Mouse (Mus musculus) heart, adult 11 months (tissue): Measurements from ENCODE around the gene Rplp0.

Experiments
- DNase-seq: peaks from one replicate; pipeline ENCODE4 v3.0.0; 2022

Rplp0 gene

DNA sequence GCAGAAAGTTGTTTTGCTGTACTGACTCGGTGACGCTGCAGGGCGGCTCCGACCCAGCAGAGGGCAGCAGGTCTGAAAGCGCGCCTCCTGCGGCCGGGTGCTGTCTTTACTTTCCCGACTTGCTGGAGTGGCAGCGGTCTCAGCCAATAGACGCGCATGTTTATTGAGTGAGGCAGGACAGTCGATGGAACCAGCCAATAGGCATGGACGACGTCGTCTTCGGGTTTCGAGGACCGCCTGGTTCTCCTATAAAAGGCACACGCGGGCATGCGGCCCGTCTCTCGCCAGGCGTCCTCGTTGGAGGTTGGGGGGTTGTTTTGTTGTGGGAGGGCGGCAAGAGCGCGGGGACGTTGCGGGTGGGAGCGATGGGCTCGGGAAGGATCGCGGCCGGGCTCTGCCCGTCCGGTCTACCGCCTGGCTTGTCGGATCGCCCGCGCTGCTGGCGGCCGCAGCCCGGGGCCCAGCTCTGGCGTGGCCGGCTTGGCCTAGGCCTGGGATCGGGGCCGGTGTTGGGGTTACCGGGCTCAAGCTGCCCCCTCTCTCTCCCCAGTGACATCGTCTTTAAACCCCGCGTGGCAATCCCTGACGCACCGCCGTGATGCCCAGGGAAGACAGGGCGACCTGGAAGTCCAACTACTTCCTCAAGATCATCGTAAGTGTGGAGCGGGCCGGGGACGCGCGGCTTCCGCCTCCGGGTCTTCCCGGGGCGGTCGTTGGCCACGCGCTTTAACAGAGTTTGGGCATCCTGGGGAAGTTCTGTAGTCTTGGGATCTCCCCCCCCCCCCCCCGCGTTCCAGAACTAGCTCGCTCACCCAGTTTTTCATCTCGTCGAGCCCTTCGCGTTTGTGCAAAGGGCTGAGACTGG is at the start of gene Rplp0:
Rplp0 (plus strand) TSS at position 231 of the 865 bp plus-strand sequence.
- peak; percentile 100 for DNase-seq

DNA sequence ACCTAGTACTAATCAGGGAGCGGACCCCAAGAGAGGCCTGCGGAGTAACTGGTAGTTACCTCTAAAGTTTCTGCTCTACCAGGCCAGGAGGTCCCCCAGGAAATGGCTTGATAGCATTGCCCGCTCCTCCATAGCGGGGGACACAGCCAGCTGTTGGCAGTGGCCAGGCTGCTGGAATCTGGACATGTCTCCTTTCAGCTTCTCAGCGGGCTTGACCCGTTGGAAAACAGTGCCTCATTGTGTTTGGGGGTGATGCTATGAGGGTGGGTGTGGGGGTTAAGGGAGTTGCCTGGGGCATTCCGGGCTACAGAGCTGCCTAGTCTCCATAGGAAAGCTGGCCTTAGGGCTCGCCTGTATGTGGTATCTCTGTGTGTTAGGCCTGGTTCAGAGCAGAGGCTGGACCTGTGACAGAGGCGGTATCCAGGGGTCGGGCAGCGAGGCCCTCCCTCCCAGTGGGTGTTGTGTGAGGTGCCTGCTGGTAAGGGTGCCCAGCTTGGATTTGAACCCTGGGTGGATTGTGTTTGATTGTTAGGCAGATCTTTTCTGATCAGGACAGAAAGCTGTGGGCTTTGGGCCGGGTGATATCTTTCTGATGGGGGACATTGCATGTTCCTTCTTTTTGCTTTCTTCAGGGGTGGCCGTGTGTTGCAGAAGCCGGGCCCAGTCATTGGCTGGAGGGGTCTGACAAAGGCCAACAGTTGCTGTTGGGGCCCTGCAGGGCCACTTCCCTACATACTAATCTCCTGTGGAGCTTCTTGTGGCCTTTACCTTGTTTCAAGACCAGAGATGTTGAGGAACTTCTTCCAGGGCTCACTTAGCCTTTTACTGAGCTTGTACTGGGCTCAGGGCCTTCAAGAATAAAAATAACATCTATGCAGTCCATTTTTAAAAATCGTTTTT is 49.2 kb upstream of the Rplp0 start:
- DNase-seq = peak; percentile 95

DNA sequence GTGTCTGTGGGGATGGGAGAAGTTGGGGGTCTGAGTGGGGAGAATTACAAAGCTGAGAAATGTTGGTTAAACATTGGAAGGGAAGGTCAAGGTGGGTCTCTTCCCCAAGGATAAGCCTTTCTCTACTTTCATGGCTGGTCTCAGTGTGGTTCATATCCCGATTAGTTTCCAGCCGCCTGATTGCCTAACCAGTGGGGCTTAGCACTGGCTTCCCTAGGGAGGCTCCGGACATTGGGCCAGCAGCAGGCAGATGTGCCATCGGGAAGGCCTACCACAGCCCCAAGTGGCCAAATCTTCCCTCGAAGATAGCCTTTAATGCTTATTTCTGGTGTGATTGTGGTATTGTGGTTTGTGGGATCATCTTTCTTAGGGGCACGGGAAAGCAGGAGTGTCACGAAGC is 46.9 kb upstream of the Rplp0 start:
- DNase-seq = peak; percentile 94

DNA sequence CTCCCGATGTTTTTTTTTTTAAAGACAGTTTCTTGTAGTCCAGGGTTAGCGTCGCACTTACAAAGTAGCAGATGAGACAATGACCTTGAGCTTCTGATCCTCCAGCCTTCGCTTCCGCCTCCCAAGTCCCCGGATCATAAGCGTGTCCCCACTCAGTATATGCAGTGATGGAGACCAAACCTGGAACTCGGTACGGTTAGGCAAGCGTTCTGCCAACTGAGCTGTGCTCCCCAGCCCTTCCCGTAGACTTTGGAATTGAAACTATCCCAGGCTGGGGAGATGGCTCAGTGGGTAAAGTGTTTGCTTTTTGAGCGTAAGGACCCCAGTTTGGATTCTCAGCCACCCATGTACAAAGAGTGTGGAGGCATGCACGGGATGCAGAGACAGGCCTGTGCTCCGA is 46.0 kb upstream of the Rplp0 start:
- DNase-seq = no peak

DNA sequence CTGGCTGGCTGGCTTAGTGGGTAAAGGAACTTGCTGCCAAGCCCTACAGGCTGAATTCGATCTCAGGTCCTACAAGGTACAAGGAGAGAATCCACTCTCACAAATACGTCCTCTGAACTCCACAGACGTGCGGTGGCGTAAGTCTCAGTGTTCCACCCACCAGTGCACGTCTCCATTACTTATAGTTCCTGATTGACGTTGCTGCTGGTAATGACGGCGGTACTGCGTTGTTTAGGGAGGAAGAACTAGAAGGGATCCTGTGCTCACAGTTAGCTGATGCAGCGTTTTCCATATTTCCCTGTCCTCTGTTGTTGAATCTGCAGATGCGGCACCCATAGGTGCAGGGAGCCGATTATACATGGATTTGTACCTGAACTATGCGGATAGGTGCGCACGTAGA is 45.5 kb upstream of the Rplp0 start:
- peak; percentile 96 for DNase-seq

DNA sequence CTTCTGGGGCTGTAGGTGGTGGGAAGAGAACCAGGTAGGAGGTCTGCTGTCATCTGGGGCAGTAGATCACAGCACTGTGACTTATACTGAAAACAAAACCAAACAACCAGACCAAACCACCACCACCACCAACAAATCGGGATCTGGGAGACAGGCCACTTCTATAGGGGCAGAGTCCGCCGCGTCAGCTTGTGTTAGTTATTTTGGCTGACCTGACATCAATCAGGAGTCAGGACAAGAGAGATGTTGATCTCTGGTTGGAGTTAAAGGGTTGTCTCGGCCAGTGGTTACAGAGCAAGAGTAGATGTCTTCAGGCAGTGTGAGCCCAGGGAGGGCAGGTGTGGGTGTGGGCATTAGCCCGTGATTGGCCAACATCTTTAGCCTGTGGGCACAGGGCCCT is 44.9 kb upstream of the Rplp0 start:
- DNase-seq = no peak

DNA sequence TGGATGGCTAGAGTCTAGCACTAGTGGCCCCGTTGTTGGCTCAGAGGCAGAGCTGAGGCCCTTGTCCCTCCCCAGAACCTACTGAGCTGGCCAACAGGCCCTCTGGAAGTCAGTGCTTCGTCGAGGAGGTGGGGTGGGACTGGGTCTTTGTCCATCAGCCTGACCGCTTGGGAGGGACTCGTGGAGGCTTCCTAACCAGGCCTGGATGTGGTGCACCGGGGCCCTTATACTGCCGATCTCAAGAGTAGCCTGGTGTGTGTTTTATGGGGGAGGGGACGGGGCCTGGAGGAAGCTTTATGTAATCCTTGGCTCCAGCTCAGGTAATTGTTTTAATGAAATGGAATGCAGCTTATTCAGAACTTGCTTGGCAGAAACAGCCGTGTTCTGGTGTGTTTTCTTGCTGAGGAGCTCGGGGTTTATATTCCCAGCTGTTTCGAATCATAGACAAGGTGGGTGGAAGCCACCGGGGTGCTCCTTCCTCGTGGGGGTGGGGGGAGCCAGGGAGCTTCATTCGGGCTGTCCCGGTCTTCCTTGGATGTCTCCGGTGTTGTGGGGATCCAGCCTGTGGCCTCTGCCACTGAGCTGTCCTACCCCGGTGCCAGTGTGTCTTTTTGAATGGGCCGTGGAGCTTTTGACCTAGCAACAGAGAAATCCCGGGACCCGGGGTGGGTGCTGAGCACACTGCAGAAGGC is 44.2 kb upstream of the Rplp0 start:
- DNase-seq = peak; percentile 99

DNA sequence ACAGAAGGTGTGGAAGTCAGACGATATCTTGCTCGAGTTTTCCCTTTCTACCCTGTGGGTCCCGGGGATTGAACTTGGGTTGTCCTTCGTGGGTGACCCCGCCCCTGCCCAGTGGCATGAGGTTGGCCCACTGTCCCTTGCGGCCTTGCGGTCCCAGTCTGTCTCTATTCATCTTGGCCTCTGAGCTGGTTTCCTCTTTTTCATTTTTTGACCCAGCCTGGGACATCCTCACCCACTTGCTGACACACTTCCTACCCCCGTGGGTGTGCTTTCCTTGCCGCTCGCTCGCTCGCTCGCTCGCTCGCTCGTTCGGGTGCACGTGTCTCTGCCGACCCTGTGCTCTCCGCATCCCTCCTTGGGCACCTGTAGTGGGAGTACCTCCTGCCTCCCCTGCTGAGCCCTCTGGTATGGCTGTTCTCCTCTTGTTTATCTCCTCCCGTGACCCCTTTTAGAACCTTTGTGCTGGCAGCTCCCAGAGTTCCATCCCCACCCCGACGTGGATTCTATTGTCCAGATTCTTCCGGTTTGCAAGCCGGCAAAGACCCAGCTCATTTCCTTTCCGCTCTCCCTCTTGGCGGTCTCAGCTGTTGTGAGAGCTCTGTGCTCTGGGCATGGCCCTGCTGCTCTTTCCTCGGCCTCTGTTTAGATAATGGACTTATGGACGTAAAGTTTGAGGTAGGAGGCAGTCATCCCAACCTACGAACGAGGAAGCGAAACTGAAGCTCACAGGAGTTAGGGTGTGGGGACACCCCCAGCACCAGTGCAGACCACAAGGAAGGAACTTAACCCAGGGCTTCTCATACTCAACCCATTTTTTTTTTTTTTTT is 43.0 kb upstream of the Rplp0 start:
- peak; percentile 99 for DNase-seq

DNA sequence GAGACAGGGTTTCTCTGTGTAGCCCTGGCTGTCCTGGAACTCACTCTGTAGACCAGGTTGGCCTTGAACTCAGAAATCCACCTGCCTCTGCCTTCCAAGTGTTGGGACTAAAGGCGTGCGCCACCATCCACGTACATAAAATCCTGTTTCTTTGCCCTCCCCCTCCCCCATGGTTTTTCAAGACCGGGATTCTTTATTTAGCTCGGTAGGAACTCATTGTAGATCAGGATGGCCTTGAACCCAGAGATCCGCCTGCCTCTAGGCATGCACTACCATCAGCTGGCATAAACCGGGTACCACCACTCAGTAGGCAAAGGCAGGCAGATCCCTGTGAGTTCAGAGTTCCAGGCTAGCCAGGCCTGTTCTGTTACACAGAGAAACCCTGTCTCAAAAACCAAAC is 42.4 kb upstream of the Rplp0 start:
- peak; percentile 94 for DNase-seq

DNA sequence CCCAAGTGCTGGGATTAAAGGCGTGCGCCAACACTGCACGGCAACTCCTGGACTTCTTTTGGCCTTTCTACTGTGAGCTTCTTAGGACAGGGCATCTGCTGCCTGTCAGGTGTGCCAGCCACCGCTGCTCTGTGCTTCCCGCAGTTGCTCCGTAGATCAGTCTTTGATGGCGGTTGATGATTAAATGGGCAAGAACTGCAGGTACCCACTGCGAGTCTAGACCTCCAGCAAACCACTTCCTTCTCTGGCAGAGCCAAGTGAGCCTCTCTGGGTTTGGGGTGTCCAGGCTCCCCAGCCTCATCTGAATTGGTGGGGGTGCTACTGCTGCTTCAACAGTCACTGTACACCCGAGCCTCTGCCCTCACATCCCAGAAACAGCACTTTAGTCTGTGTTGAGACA is 41.8 kb upstream of the Rplp0 start:
- peak; percentile 95 for DNase-seq

DNA sequence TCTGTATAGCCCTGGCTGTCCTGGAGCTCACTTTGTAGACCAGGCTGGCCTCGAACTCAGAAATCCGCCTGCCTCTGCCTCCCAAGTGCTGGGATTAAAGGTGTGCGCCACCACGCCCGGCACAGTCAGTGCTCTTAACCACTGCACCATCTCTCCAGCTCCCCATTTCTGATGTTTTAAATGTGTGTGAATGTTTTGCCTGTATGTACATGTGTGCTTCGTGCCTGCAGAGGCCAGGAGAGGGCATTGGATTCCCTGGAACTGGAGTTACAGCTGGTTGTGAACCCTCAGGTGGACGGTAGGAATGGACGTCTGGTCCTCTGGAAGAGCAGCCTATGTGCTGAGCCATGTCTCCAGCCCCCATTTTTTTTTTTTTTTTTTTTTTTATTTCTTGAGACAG is 41.1 kb upstream of the Rplp0 start:
- peak; percentile 86 for DNase-seq

DNA sequence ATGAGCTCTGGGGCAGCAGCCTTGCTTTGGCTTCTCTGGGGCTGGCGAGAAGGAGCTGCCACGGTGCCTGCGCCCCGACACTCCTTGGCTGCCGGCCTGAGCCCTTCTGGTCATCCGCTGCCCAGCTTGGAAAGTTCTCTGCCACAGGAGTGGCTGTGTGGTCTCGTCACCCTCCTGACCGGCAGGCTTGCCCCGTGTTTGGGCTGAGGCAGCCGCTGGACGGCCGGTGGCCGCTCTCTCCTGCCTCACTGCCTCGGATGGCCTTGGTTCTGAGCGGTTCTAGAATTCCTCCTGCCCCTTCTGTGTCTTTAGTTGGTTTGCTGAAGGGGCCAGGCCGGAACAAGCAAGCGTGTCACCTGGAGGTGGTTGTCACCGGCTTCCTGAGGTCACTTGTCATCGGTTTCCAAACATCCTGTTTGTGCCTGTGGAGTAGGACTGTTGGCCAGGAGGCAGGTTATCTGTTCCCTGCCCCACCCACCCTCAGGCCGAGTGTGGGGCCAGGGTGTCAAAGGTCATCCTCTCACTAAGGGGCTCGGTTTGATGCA is 38.9 kb upstream of the Rplp0 start:
- peak; percentile 98 for DNase-seq

DNA sequence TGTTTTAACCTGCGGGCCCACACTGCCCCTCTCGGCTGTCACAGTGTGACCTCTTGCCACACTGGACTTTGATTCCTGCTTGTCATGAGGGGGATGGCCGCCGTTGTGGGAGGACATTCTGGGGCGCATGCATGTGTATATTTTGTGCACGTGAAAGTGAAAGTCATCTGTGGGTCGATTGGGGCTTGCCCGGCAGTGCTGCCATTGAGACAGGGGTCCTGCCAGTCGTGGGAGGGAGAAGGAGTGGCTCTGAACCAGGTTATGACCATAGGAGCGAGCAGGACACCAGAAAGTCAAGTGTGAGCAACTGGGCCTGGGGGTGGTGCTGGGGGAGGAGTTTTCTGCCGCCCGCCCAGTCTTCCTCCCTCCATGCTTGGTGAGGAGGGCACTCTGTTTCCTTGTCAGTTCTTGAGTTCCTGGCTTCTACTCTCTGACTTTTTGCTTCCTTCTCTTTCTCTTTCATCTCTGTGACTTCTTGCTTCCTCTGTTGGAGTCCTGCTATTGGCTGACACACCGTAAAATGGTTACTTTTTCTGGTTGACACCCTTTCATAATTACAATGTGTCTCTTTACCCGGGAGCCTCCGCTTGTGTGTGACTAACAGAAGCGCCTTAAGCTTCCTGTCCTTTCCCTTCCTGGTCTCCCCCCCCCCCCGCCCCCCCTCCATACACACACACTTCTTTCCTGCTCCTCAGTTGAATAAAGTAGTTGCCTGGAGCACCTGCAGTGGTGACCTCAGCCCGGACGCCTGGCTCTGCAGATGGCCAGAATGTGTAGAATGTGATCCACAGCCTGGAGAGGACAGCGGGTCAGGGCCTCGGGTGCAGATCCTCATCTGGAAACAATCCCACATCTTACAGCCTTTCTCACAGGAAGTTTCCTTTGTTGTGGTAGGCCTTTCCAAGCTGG is 37.5 kb upstream of the Rplp0 start:
- DNase-seq = peak; percentile 98

DNA sequence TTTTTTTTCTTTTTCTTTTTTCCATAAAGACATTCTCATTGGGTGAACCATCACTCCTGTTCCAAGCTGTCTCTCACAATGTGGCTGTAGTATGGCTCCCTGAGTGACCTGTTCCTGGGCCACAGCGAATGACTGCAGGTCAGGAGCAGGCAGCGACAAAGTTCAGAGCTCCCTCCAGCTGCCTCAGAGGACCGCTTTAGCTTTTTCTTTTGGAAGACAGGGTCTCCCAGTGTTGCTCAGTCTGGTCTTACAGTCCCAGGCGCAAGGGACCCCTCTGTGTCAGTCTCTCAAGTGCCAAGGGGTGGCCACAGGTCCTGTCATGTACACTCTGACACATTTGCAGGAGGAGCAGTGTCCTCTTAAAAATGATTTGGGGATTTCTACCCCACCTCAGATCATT is 36.7 kb upstream of the Rplp0 start:
- peak; percentile 92 for DNase-seq

DNA sequence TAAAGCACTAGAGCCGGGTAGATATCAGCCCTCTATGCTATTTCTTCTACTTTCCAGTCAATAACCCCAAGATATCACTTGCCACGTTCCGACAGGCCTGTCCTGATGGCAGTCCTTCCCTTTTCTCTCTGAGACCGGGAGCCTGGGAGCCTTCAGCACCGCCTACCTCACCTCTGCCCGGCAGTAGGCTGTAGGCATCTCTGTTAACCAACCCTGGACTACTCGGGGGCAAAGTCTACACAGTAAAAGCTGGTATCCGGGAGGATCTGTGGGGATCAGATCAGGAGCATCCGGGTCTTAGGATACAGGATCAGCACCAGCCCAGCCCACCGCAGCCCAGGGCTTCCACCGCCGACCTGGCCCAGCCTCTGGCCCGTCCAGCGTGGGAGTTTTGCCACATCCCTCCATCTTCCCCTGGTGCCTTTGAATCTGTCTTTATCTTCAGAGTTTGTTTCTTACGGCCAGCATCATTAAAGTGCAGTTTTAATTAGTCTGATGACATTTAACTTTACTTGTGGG is 36.2 kb upstream of the Rplp0 start:
- peak; percentile 91 for DNase-seq

DNA sequence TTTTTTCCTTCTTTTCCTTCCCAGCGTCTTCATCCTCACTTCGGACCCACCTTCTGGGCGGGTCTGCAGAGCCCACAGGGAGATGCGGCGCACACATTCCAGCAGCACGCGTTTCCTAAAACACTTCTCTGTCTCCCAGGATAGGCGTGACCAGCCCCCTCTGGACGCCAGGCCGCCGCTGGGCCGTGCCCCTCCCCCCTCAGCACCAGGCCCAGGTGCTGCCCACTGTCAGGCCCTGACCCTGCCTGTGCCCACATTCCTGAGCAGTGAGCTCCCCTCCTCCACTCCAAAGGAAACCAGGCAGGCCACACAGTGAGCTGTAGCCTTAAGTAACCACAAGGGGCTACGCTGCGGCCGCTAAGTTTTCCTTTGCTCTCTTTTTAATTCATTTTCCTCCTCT is 35.3 kb upstream of the Rplp0 start:
- peak; percentile 95 for DNase-seq

DNA sequence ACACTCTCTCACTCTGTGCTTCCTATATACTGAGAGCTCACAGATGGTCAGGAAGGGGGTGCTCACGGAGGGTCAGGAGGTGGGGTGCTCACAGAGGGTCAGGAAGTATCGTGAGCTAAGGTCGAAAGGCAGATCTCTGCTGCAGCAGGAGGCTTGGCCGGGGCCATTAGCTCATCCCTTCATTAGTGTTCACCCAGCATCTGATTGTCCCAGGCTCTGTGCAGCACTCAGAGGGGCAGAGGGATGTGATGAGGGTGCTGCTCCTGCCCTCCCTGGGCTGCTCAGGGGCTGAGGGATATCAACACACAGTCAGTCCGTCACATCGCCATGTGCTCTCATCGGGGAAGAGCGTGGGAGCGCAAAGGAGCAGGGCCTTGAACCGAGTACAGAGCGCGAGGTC is 34.8 kb upstream of the Rplp0 start:
- DNase-seq = peak; percentile 93

DNA sequence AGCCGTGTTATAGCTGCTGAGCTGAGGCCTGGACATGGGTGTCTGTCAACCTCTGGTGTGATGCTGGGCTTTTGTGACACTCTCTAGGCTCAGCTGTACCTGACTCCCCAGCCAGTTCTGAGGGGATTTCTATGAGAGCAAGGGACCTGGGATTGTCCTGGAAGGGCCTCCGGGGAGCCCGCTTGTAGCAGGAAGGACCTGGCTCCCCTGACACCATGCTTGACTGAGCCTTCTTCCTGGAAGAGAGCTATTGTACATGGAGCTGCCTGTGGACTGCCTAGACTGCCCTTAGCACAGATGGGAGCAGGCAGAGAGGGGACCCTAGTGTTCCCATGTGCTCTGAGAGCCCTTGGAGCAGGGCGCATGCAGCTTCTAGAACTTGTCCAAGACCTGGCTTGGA is 33.9 kb upstream of the Rplp0 start:
- peak; percentile 94 for DNase-seq

DNA sequence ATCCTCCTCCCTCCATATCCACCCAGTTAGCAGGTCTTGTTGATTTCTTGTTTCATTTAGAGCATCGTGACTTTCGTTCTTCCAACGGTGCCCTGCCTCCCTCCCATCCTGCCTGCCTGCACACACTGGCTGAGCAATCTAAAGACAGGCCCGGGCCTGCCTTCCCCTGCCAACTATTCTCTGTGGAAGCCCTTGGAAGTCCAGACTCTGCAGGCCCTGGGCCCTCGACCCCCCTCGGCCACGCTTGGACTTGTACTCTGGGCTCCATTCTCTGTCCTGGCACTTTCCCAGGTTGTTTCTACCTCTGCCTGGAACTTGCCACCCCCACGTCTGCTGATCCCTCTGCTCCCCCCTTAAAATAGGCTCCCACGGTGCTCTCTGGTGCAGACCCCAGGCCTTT is 33.3 kb upstream of the Rplp0 start:
- DNase-seq = peak; percentile 94

DNA sequence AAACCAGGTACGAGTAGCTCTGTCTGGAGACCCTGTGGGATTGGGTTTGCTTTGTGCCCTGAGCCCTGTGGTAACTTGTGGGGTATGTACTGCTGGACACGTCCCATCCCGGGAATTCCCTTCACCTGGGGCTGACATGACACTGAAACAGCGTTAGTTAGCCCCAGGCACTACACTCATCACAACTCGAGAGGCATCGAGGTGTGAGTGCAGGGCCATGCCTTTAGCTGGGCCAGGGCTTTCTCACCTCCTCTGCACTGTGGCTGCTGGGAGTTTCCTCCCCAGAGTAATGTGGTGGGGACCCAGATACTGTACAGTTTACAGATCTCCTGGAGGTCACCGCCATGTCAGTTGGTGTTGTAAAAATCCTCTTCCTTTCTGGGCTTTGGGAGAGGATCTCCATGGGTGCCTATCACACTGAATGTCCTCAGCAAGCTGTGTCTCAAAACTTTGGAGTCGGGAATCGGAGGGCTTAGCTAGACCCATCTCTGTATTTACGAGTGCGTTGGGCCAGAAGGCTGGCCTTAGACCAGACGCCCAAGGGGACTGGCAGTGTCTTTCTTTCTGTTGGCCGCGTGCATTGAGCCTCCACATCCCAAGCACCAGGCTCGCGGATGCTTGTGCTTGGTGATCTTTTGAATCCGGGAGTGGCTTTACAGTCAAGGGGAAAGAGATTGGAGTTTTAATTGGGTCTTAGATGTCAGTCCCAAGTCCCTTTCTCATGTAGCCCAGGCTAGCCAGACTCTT is 32.6 kb upstream of the Rplp0 start:
- no peak for DNase-seq
